Mouse (Mus musculus) forelimb bud, embryonic 11.5 days (tissue): ENCODE data around the gene Rtraf.
A peak's percentile ranks its signal among the peaks of the same experiment; 100 is the strongest.
"Not testable (repeated sequence)": the region's sequence is repeated elsewhere in the genome, so short reads cannot be mapped to it uniquely, and the experiment has no call there.

Experiments used
- DNase-seq: peaks from one replicate; pipeline ENCODE4 v3.0.0-alpha.2; 2012; ENCODE audit warnings: low read depth, low spot score

The Rtraf gene

GRCm38 (mm10) chr14:19823321-19824142 lies at the start of gene Rtraf:
Gene Rtraf (minus strand): TSS chr14:19823824.
- DNase-seq, result peak; percentile 94

GRCm38 (mm10) chr14:19867286-19867935 lies 43.8 kb upstream of the Rtraf start:
- no peak for DNase-seq

- DNase-seq, result not testable (repeated sequence)
These were observed 41.5 kb upstream of the Rtraf start for GRCm38 (mm10) chr14:19865121-19865520.

- no peak for DNase-seq
These were observed 37.9 kb upstream of the Rtraf start for GRCm38 (mm10) chr14:19861311-19862080.

GRCm38 (mm10) chr14:19860281-19860680 lies 36.7 kb upstream of the Rtraf start:
- no peak for DNase-seq

- no peak for DNase-seq
These were observed 35.5 kb upstream of the Rtraf start for GRCm38 (mm10) chr14:19858808-19859776.

GRCm38 (mm10) chr14:19858279-19858678 lies 34.7 kb upstream of the Rtraf start:
- DNase-seq, result no peak

- DNase-seq, result no peak
These were observed 29.8 kb upstream of the Rtraf start for GRCm38 (mm10) chr14:19853471-19853870.

- DNase-seq, result peak; percentile 64
These were observed 16.1 kb upstream of the Rtraf start for GRCm38 (mm10) chr14:19839600-19840332.

GRCm38 (mm10) chr14:19836289-19836688 lies 12.7 kb upstream of the Rtraf start:
- no peak for DNase-seq

GRCm38 (mm10) chr14:19825481-19825880 lies 1.9 kb upstream of the Rtraf start:
- DNase-seq, result no peak

- no peak for DNase-seq
These were observed 1.9 kb downstream of the Rtraf start for GRCm38 (mm10) chr14:19821686-19822085.

- peak; percentile 77 for DNase-seq
These were observed 5.7 kb downstream of the Rtraf start for GRCm38 (mm10) chr14:19817949-19818348.

GRCm38 (mm10) chr14:19813061-19813460 lies 10.6 kb downstream of the Rtraf start:
- DNase-seq, result no peak

GRCm38 (mm10) chr14:19809934-19810333 lies 13.7 kb downstream of the Rtraf start:
- DNase-seq, result no peak

- DNase-seq, result no peak
These were observed 15.8 kb downstream of the Rtraf start for GRCm38 (mm10) chr14:19807858-19808257.

GRCm38 (mm10) chr14:19807339-19807738 lies 16.3 kb downstream of the Rtraf start:
- DNase-seq, result no peak

GRCm38 (mm10) chr14:19803623-19804022 lies 20.0 kb downstream of the Rtraf start:
- DNase-seq, result no peak

GRCm38 (mm10) chr14:19803222-19803621 lies 20.4 kb downstream of the Rtraf start:
- no peak for DNase-seq

- DNase-seq, result no peak
These were observed 22.0 kb downstream of the Rtraf start for GRCm38 (mm10) chr14:19801474-19802215.
